Mouse (Mus musculus) liver, adult 2 months (tissue): ENCODE measurements around the gene Rara.

Experiments
- CTCF ChIP-seq: fragments of 200-500 bp; IDR thresholded peaks from 2 replicates; pipeline ENCODE4 v1.5.1; 2011; ENCODE audit warnings: low read depth, low read length, control low read depth
- POLR2A ChIP-seq: fragments of 200-500 bp; IDR thresholded peaks from 2 replicates; pipeline ENCODE4 v1.6.1; 2011; ENCODE audit warnings: low read length, control low read depth; ENCODE audit not compliant: insufficient read depth; ENCODE audit errors: extremely low read depth

DNA sequence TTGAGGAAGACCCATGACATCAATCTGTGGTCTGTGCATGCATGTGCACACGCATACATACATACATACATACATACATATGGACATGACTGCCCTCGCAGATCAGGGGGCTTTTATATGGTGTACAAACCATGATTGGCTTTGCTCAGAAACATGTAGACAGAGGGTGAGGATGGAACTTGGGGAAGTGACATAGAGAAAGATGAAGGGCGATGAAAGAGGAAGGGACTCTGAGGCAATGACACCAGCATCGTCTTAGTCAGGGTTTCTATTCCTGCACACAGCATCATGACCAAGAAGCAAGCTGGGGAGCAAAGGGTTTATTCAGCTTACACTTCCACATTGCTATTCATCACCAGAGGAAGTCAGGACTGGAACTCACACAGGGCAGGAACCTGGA lies 38.5 kb upstream of the Rara start:
- TF ChIP-seq POLR2A (no peak), CTCF (no peak)
